Mouse (Mus musculus) layer of hippocampus, adult 18-20 months (tissue): Measurements from ENCODE around the gene Keg1. TPM values are rescaled to one million over a fixed set of nuclear protein-coding genes. Genes with fewer than 3 reads are reported as not detected.

Experiments
- DNase-seq, 2 experiments: peaks; one replicate each; pipeline ENCODE4 v3.0.0; 2022; ENCODE audit warnings: low spot score in 2 of 2
- total RNA-seq, 2 experiments: library from RNA; stranded (reverse); gene quantifications; 2 replicates each; pipeline ENCODE4 v1.2.3; 2021

Gene Keg1
- total RNA-seq, 2 experiments from 2014 or later: not detected

DNA sequence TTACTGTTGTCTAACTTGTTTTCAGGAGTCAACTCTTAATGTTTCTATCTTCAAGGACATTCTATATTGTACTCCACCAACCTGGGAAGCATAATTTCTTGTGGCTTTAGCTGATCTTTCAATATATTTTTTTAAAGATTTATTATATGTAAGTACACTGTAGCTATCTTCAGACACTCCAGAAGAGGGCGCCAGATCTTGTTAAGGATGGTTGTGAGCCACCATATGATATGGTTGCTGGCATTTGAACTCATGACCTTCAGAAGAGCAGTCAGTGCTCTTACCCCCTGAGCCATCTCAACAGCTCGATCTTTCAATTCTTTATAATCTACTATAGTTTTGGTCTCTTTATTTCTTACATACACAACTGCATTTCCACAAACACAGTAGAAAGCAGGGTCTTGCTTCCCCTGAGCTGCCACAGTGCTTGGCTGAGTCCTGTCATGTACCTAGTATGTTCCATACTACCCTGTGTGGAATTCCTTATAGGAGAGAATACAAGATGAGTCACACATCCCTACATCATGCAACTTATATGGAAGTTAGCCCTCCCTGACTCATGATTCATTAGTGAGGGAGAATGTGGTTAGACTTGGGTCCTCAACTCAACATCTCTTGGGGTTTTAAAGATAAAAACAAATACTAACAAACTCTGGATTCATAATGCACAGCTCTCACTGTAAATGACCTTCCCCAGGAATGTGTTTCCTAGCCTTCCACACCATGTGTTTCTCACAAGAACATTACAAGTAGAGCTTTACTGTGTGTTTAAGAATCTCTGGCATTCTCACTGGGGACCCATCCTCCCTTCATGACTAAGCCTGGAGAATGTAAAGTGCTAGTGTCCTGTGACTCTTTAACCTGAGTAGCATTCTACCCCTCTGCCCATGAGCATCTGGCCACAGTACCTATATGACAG lies 66.9 kb downstream of the Keg1 start:
- no peak for DNase-seq

DNA sequence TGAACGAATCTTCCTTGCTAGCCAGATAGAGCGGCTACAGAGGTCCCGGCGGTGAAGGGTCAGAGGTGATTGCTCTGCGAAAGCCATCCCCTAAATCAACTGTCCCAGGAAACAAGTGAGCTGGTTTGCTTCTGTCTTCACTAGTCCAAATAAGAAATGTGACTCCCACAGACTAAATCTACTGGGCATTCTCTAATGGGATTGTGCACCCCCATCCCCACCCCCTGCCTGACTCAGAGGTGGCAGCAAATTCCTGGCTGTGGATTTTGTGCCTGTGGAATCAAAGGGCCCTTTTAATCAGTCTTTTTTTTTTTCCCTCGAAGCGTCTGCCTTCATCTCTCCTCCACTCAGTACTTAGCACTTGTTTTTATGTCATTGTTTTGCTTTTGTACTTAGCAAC lies 69.7 kb downstream of the Keg1 start, which contains the start of gene Cntf:
Gene Cntf, minus strand, starts transcription at position 325 of the 400 bp plus-strand sequence.
- no peak for DNase-seq

Other genes starting within 250 kb of the Keg1 start
- 1 to 10 TPM; 7.8 to 9.4 TPM for gene Mpeg1, start 235.0 kb upstream of the Keg1 start, total RNA-seq
- gene Dtx4, start 194.3 kb upstream of the Keg1 start, total RNA-seq: 10 to 100 TPM; 34.6 to 35.6 TPM
- gene Fam111a, start 150.0 kb upstream of the Keg1 start, total RNA-seq: 1 to 10 TPM in 1 of 2 experiments, under 1 TPM in 1; 0.91 to 1.7 TPM
- gene Gm4952, start 95.8 kb upstream of the Keg1 start, total RNA-seq: not detected
- under 1 TPM; 0.20 to 0.36 TPM for gene Glyat, start 62.5 kb upstream of the Keg1 start, total RNA-seq
- not detected for gene Olfr1442, start 25.3 kb upstream of the Keg1 start, total RNA-seq
- gene Olfr1443, start 17.7 kb upstream of the Keg1 start, total RNA-seq: not detected
- 1 to 10 TPM; 2.7 to 3.1 TPM for gene Cntf, start 69.8 kb downstream of the Keg1 start, total RNA-seq
- gene Zfp91, start 100.3 kb downstream of the Keg1 start, total RNA-seq: 10 to 100 TPM; 84.6 to 90.8 TPM
- 1 to 10 TPM; 1.0 to 1.9 TPM for gene Lpxn, start 100.4 kb downstream of the Keg1 start, total RNA-seq
- not detected for gene Gm5244, start 150.9 kb downstream of the Keg1 start, total RNA-seq
- not detected for gene Olfr1444, start 161.5 kb downstream of the Keg1 start, total RNA-seq
- not detected for gene Olfr1445, start 188.1 kb downstream of the Keg1 start, total RNA-seq
- not detected for gene Olfr1446, start 197.7 kb downstream of the Keg1 start, total RNA-seq
- not detected for gene Olfr1447, start 208.0 kb downstream of the Keg1 start, total RNA-seq
- not detected for gene Olfr1448, start 228.6 kb downstream of the Keg1 start, total RNA-seq
- gene Olfr1449, start 235.1 kb downstream of the Keg1 start, total RNA-seq: not detected